Mouse (Mus musculus) embryonic facial prominence, embryonic 10.5 days (tissue): ENCODE measurements at regions not wholly inside any gene's neighbourhood (a gene's known extent, or its start where the extent isn't known, plus 50 kb on each side); places are given as distances from the start of the nearest gene placed in this dataset.

Source experiments
- DNase-seq: peaks from one replicate; pipeline ENCODE4 v3.0.0-alpha.2; 2017; ENCODE audit warnings: low spot score
- H3K27ac ChIP-seq: fragments of 300-500 bp; sonication (generic); replicated peaks from 2 replicates; pipeline ENCODE4 v1.5.1; 2016; ENCODE audit warnings: mild to moderate bottlenecking
- H3K27me3 ChIP-seq: fragments of 300-500 bp; sonication (generic); replicated peaks from 2 replicates; pipeline ENCODE4 v1.6.1; 2016; ENCODE audit warnings: low read depth, mild to moderate bottlenecking; ENCODE audit not compliant: poor library complexity, severe bottlenecking
- H3K36me3 ChIP-seq: fragments of 300-500 bp; sonication (generic); replicated peaks from 2 replicates; pipeline ENCODE4 v1.6.1; 2016; ENCODE audit warnings: mild to moderate bottlenecking, moderate library complexity
- H3K4me1 ChIP-seq: fragments of 300-500 bp; sonication (generic); 2 replicates; pipeline ENCODE4 v1.6.1; 2016
- H3K4me3 ChIP-seq: fragments of 300-500 bp; sonication (generic); 2 replicates; pipeline ENCODE4 v1.5.1; 2016; ENCODE audit warnings: mild to moderate bottlenecking, moderate library complexity
- H3K9me3 ChIP-seq: fragments of 300-500 bp; sonication (generic); 2 replicates; pipeline ENCODE4 v1.6.1; 2016; ENCODE audit warnings: mild to moderate bottlenecking
- WGBS: fragments of 180-500 bp; shearing (Covaris S2); methylation state at CpG from one replicate; pipeline ENCODE4 v1.1.7; 2016; 5-methylcytosine and 5-hydroxymethylcytosine counted together

DNA sequence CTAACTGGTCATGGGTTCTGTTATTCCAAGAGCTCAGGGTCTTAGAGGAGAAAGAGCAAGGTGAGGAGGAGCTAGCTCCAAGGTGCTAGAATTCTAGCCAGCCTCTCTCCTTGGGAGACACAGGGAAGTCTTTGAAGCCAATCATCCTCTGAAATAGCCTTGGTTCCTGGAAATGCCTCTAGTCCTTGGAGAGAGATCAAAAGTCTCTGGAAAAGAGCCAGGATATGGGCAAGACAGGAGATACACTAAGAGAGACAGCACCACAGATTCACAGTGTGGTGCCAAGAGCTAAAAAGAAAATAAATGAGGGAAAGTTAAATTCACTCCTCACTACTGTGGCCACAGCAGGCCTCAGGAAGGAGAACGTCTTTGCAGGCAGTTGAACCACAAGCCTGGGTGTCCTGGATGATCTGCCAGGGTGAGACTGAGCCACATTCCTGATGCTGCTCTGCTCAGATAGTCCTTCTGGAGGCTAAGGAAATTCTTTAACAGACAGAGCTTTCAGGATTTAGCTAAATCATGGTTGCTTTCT is 589.6 kb downstream of the Insc start:
- no peaks in the 10 kb centered on the region for H3K36me3 ChIP-seq
- peaks cover 4% of the 10 kb centered on the region; the same call in 1 of the 2 replicates for H3K4me1 ChIP-seq
- no peaks in the 10 kb centered on the region for H3K27me3 ChIP-seq
- DNase-seq, result no peak
- H3K27ac ChIP-seq, result no peak overlapping the region
- WGBS, result 78% methylated on average over 1 of the region's 1 CpGs
- H3K4me3 ChIP-seq, result no peak overlapping the region
- peaks cover 2% of the 10 kb centered on the region; the same call in 1 of the 2 replicates for H3K9me3 ChIP-seq

DNA sequence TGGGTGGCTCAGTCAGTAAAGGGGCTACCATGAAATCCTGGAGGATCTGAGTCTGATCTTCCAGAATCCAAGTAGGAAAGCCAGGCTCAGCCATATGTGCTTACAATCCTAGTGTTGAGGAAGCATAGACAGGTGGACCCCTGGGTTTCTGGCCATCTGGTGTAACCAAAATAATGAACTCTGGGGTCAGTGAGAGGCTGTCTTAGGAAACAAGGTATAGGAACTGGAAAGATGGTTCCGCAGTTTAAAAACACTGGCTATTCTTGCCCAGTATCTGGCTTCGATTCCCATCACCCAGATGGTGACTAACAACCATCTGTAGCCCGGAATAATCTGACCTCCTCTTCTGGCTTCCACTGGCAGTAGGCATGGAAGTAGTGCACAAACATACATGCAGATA is 591.6 kb downstream of the Insc start:
- H3K4me3 ChIP-seq, result no peak overlapping the region
- 89% methylated on average over 3 of the region's 3 CpGs for WGBS
- peaks cover 2% of the 10 kb centered on the region; the same call in 1 of the 2 replicates for H3K9me3 ChIP-seq
- H3K27me3 ChIP-seq, result no peaks in the 10 kb centered on the region
- no peak for DNase-seq
- H3K4me1 ChIP-seq, result no peaks in the 10 kb centered on the region
- no peak overlapping the region for H3K27ac ChIP-seq
- H3K36me3 ChIP-seq, result no peaks in the 10 kb centered on the region

- no peak for DNase-seq
- Histone ChIP-seq H3K36me3 (no peaks in the 10 kb centered on the region), H3K4me1 (no peaks in the 10 kb centered on the region), H3K9me3 (peaks cover 2% of the 10 kb centered on the region; the same call in 1 of the 2 replicates), H3K27ac (no peak overlapping the region), H3K4me3 (no peak overlapping the region), H3K27me3 (no peaks in the 10 kb centered on the region)
- 85% methylated on average over 7 of the region's 7 CpGs for WGBS
Observed at GRCm38 (mm10) chr7:115340155-115340554, 596.7 kb downstream of the Insc start.

DNA sequence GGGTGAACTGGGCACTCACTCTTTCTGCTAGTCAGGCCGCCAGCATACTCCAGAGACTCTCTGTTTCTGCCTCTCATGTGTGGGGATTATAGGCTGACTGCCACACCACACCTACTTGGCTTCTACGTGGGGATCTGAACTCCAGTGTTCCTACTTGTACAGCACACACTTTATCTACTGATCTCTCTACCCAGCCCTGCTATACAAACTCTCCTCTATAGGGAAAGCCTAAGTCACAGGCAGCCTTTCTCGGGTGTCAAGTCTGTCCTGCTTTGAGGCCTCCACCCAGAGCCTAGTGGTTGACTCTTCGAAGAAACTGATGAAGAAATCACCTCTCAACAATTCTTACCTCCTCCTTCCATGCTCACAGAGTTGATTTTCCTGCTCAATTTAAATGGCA is 597.5 kb downstream of the Insc start:
- no peak for DNase-seq
- peaks cover 2% of the 10 kb centered on the region; the same call in 1 of the 2 replicates for H3K9me3 ChIP-seq
- WGBS, result 75% methylated on average over 4 of the region's 4 CpGs
- H3K27ac ChIP-seq, result no peak overlapping the region
- no peaks in the 10 kb centered on the region for H3K4me1 ChIP-seq
- no peaks in the 10 kb centered on the region for H3K36me3 ChIP-seq
- H3K27me3 ChIP-seq, result no peaks in the 10 kb centered on the region
- H3K4me3 ChIP-seq, result no peak overlapping the region

DNA sequence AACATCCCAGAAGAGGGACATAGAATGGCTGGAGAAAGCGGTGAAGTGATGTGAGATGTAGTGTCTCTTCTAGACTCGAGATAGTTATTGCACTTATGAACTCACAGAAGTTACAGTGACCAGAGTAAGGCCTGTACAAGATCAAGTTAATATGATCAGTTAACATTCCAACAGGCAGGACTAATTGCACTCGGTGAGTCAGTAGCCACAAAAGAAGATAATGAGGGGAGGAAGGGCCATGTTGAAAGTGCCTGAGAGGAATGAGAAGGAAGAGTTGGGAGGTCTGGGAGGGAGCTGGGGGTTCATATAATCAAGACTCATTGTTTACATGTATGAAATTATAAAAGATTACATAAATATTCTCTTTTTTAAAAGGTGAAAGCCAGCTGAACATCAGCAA is 602.3 kb downstream of the Insc start:
- Histone ChIP-seq H3K27ac (no peak overlapping the region), H3K36me3 (no peaks in the 10 kb centered on the region), H3K27me3 (no peaks in the 10 kb centered on the region), H3K4me3 (no peak overlapping the region), H3K4me1 (no peaks in the 10 kb centered on the region), H3K9me3 (no peaks in the 10 kb centered on the region)
- 84% methylated on average over 3 of the region's 3 CpGs for WGBS
- DNase-seq, result no peak

- Histone ChIP-seq H3K9me3 (no peaks in the 10 kb centered on the region), H3K4me3 (no peak overlapping the region), H3K36me3 (no peaks in the 10 kb centered on the region), H3K27ac (no peak overlapping the region), H3K27me3 (no peaks in the 10 kb centered on the region; the same call in 1 of the 2 replicates), H3K4me1 (peaks cover 3% of the 10 kb centered on the region)
- 73% methylated on average over 6 of the region's 6 CpGs for WGBS
- DNase-seq, result no peak
Observed at GRCm38 (mm10) chr7:115358711-115359110, 615.2 kb downstream of the Insc start.

DNA sequence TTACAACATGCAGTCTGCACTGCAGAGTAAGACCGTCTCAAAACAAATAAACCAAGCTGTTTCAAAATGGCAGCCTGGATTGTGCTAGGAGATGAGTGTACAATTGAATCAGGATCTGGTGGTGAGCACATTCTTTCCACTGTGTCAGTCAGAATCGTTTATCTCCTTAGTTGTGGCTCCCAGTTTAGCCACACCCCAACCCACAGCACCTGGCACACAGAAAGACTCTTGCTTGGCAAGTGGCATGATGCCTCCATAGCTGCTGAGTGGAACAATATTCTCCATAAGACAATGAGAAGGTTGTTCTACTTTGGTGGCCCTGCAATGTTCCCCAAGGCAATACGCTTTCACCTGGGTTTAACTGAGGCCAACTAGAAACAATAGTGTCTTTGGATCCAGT is 616.6 kb downstream of the Insc start:
- 89% methylated on average over 3 of the region's 3 CpGs for WGBS
- Histone ChIP-seq H3K4me1 (no peaks in the 10 kb centered on the region; the same call in none of the 2 replicates), H3K4me3 (no peak overlapping the region), H3K9me3 (no peaks in the 10 kb centered on the region), H3K27ac (no peak overlapping the region), H3K36me3 (no peaks in the 10 kb centered on the region), H3K27me3 (no peaks in the 10 kb centered on the region; the same call in 1 of the 2 replicates)
- no peak for DNase-seq

DNA sequence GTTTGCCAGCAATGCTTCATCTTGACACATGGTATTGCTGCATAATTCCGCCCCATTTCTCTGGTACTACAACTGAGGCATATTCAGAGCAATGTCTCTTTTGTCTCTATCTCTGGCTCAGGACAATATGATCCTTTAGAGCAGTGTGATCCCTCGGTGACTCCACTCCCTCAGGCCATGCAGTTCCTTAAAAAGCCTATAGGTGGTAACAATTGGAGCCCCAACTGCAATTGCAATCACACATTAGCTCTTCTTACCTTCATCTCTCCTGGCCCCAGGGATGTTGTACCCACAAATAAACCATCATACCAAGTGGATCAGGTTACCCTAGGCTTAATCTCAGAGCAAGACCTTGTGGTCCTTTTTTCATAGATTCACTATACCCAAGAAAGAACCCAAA is 618.6 kb downstream of the Insc start:
- no peak for DNase-seq
- peaks cover 7% of the 10 kb centered on the region for H3K4me1 ChIP-seq
- H3K27me3 ChIP-seq, result peaks cover 17% of the 10 kb centered on the region
- no peak overlapping the region for H3K27ac ChIP-seq
- no peaks in the 10 kb centered on the region for H3K36me3 ChIP-seq
- no peak overlapping the region for H3K4me3 ChIP-seq
- 85% methylated on average over 2 of the region's 2 CpGs for WGBS
- H3K9me3 ChIP-seq, result no peaks in the 10 kb centered on the region

DNA sequence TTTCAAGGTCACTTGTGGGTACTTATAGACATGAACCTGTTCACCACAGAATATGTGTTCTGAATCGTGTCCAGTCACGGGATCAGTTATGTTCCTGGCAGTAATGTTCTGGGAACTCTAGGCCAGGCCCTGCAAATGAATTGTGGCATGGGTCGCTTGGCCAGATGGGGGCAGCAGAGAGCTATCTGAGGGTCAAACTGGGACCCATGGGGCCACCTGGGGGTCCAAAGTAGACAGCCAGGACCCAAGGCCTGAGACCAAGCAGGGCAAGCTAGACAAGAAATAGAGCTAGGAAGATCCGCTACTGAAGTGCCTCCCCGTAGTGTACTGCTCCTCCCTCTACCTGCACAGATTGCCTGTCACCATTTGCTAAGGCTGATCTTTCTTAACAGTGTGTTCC is 623.4 kb downstream of the Insc start:
- no peak overlapping the region for H3K4me3 ChIP-seq
- H3K4me1 ChIP-seq, result peaks cover 15% of the 10 kb centered on the region
- H3K9me3 ChIP-seq, result no peaks in the 10 kb centered on the region
- no peak overlapping the region for H3K27ac ChIP-seq
- peak; percentile 82 for DNase-seq
- H3K27me3 ChIP-seq, result peaks cover 32% of the 10 kb centered on the region
- WGBS, result 29% methylated on average over 5 of the region's 5 CpGs
- H3K36me3 ChIP-seq, result no peaks in the 10 kb centered on the region

DNA sequence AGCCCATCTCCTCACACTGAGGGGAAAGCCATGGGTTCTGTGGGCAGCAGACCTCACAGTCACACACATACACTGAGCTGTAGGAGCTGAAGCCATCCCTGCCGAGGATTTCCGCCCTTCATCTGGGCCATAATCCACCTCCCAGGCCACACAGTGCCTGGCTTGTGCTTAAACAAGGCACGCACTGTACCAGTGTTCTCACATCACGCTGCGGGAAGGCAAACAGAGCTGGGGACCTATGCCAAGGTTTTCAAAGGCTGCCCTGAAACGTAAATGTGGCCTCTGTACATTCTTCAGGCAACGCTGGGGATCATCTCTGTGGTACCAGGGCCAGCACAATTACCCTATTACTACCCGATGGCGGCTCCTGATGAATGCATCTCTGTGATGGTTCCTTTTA is 627.6 kb downstream of the Insc start:
- 44% methylated on average over 9 of the region's 9 CpGs for WGBS
- Histone ChIP-seq H3K27me3 (peaks cover 50% of the 10 kb centered on the region), H3K36me3 (no peaks in the 10 kb centered on the region), H3K9me3 (no peaks in the 10 kb centered on the region), H3K4me1 (peaks cover 22% of the 10 kb centered on the region), H3K4me3 (no peak overlapping the region), H3K27ac (no peak overlapping the region)
- peak; percentile 15 for DNase-seq

DNA sequence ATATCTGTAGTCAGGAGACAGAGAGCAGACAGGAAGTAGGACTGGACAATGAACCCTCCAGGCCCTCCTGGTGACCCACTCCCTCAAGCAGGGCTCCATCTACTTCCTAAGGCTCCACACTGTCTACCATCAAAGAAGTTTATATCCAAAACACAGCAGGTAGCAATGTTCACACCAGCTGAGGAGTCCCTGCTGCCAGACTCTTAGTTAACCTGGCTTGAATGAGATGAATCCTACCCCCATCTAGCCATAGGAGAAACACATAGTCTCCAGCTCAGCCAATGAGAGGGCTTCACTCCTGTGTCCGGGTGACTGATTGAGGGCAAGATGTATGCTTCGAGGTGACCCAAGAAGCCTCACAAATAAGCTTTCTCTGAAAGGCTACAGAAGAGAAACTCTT is 629.4 kb downstream of the Insc start:
- H3K9me3 ChIP-seq, result no peaks in the 10 kb centered on the region
- peaks cover 39% of the 10 kb centered on the region; the same call in 1 of the 2 replicates for H3K27me3 ChIP-seq
- 80% methylated on average over 2 of the region's 2 CpGs for WGBS
- DNase-seq, result no peak
- H3K27ac ChIP-seq, result no peak overlapping the region
- no peak overlapping the region for H3K4me3 ChIP-seq
- peaks cover 17% of the 10 kb centered on the region for H3K4me1 ChIP-seq
- no peaks in the 10 kb centered on the region for H3K36me3 ChIP-seq

DNA sequence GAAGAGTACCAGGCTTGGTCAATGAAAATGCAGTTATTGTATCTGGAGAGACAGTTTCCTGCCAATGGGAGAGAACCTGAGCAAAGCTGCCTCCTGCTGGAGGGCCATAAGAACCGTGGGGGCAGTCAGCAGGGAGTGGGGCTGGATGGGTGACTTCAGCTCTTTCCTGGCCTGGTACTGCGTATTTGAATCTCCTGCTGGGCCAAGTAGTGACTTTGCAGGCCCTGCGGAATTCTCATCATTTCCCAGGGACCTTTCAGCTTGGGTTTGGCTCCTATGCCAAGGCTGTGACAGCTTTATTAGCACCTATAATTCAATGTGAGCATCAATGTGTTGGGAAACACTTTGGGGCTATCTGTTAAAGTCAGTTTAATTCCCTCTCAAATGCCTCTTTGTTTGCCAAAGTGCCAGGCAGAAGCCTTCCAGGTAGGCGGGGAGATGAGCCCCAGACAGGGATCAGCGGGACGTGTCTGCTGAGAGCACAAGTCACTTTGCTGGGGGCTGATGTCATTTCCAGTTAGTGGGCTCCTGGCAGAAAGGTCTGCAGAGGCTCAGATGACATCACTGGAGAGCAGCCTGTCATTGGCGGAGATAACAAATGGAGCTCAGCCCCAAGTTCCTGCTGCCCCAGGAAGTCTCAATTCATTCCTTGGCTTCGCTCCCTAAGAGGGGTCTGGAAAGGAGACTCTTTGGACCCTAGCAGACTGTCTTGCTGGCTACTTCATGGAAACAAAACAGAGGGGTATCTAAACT is 630.5 kb downstream of the Insc start:
- no peaks in the 10 kb centered on the region for H3K36me3 ChIP-seq
- peaks cover 20% of the 10 kb centered on the region for H3K4me1 ChIP-seq
- no peak overlapping the region for H3K27ac ChIP-seq
- DNase-seq, result no peak
- H3K27me3 ChIP-seq, result peaks cover 45% of the 10 kb centered on the region; the same call in 1 of the 2 replicates
- H3K9me3 ChIP-seq, result no peaks in the 10 kb centered on the region
- no peak overlapping the region for H3K4me3 ChIP-seq
- WGBS, result 70% methylated on average over 8 of the region's 8 CpGs

DNA sequence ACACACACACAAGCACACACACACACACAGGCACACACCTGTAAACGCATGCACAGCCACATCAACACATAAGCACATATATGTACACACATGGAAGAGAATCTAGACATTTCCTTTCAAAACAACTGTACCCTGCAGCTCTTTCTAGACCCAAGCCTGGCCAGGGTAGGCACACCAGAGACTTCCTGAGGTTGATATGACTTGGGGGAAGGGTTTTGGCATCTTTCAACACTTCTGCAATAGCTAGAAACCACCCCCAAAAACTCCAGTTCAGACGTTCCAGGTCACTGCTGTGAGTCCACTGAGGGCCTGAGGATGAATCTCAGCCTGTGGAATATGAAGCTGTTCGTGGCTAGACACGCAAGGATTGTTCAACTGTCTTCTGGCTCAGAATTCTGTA is 632.6 kb downstream of the Insc start:
- Histone ChIP-seq H3K4me3 (no peak overlapping the region), H3K4me1 (peaks cover 39% of the 10 kb centered on the region), H3K27ac (no peak overlapping the region), H3K36me3 (no peaks in the 10 kb centered on the region), H3K27me3 (peaks cover 43% of the 10 kb centered on the region; the same call in 1 of the 2 replicates), H3K9me3 (no peaks in the 10 kb centered on the region)
- 88% methylated on average over 4 of the region's 4 CpGs for WGBS
- DNase-seq, result no peak
